Mouse (Mus musculus): ENCODE results near the gene Olfr1513.

DNA sequence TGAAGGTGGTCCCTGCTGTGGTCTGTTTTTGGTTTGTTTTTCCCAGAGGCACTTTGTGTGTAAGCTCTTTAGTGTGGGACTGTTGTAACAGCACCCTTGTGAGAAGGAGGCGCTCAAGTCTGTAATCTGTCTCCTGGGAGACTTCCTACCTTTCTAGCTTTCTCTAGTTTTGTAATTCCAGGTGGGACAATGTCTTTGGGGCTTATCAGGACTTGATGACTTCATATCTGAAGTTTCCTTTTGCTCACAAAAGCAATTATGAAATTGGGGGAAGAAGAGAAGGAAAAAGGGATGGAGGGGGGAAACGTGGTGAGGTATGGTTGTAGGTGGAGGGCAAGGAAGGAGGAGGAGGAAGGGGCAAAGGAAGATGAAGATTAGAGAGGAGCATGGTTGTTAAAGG, 22.9 kb upstream of the Olfr1513 start, which contains the start of gene Olfr1512:
- TF ChIP-seq FLI1 (IDR thresholded peaks at IDR 0.05; ENCODE audit: low read length) (no peak), GATA1 (IDR thresholded peaks at IDR 0.05; ENCODE audit: borderline replicate concordance, low read length) (no peak)

Data from megakaryocyte, embryonic 14.5 days (primary cell).